Mouse (Mus musculus): ENCODE data around the gene Muc1. TPM values are rescaled to one million over a fixed set of nuclear protein-coding genes. Genes with fewer than 3 reads are reported as not detected.

The Muc1 gene
- polyA plus RNA-seq, 1 experiment from 2014 or later, result 1.6 TPM

MicroRNA genes within 50 kb of the gene (microRNA counts, 519-probe panel; counts per million panel counts)
- 1,124 counts per million, percentile 5 among the panel's probes with 10 or more counts for microRNA mmu-miR-92b

Small RNA genes lying within 50 kb of the gene (microRNA-seq; reads per million reads assigned to microRNA genes)
- gene Mir92b, result 185 reads per million, percentile 58 among the genes with 10 or more reads in this experiment

Other genes starting within 250 kb of the Muc1 start
- 7.5 and 12.6 TPM in 2 replicates for gene Rusc1, start 135.7 kb upstream of the Muc1 start, polyA plus RNA-seq (2015; fragmentation: Nextera tagmentation; extraction: Ambion mirVana)
- gene Gm43738, start 128.0 kb upstream of the Muc1 start, polyA plus RNA-seq (2015; fragmentation: Nextera tagmentation; extraction: Ambion mirVana), result 0.06 TPM in 1 of 2 replicates, not detected in the other
- 86.6 and 124 TPM in 2 replicates for gene Fdps, start 127.1 kb upstream of the Muc1 start, polyA plus RNA-seq (2015; fragmentation: Nextera tagmentation; extraction: Ambion mirVana)
- 0.09 and 0.61 TPM in 2 replicates for gene Pklr, start 92.9 kb upstream of the Muc1 start, polyA plus RNA-seq (2015; fragmentation: Nextera tagmentation; extraction: Ambion mirVana)
- gene Hcn3, start 68.9 kb upstream of the Muc1 start, polyA plus RNA-seq (2015; fragmentation: Nextera tagmentation; extraction: Ambion mirVana), result 0.52 and 1.1 TPM in 2 replicates
- 14.2 and 20.1 TPM in 2 replicates for gene Clk2, start 64.3 kb upstream of the Muc1 start, polyA plus RNA-seq (2015; fragmentation: Nextera tagmentation; extraction: Ambion mirVana)
- gene Scamp3, start 51.6 kb upstream of the Muc1 start, polyA plus RNA-seq (2015; fragmentation: Nextera tagmentation; extraction: Ambion mirVana), result 70.9 and 92.8 TPM in 2 replicates
- gene Fam189b, start 45.9 kb upstream of the Muc1 start, polyA plus RNA-seq (2015; fragmentation: Nextera tagmentation; extraction: Ambion mirVana), result 10.5 and 19.2 TPM in 2 replicates
- 27.3 and 34.7 TPM in 2 replicates for gene Gba, start 26.1 kb upstream of the Muc1 start, polyA plus RNA-seq (2015; fragmentation: Nextera tagmentation; extraction: Ambion mirVana)
- 17.5 and 31.4 TPM in 2 replicates for gene Thbs3, start 13.9 kb upstream of the Muc1 start, polyA plus RNA-seq (2015; fragmentation: Nextera tagmentation; extraction: Ambion mirVana)
- gene Mtx1, start 2.0 kb upstream of the Muc1 start, polyA plus RNA-seq (2015; fragmentation: Nextera tagmentation; extraction: Ambion mirVana), result 106 and 119 TPM in 2 replicates
- 189 and 207 TPM in 2 replicates for gene Krtcap2, start 16.9 kb downstream of the Muc1 start, polyA plus RNA-seq (2015; fragmentation: Nextera tagmentation; extraction: Ambion mirVana)
- gene Trim46, start 17.3 kb downstream of the Muc1 start, polyA plus RNA-seq (2015; fragmentation: Nextera tagmentation; extraction: Ambion mirVana), result 0.79 and 2.2 TPM in 2 replicates
- 88.4 and 88.7 TPM in 2 replicates for gene Dpm3, start 30.3 kb downstream of the Muc1 start, polyA plus RNA-seq (2015; fragmentation: Nextera tagmentation; extraction: Ambion mirVana)
- gene Slc50a1, start 41.5 kb downstream of the Muc1 start, polyA plus RNA-seq (2015; fragmentation: Nextera tagmentation; extraction: Ambion mirVana), result 44.5 and 49.5 TPM in 2 replicates
- 35.0 and 39.9 TPM in 2 replicates for gene Efna1, start 52.1 kb downstream of the Muc1 start, polyA plus RNA-seq (2015; fragmentation: Nextera tagmentation; extraction: Ambion mirVana)
- gene Efna3, start 93.9 kb downstream of the Muc1 start, polyA plus RNA-seq (2015; fragmentation: Nextera tagmentation; extraction: Ambion mirVana), result 0.73 and 2.7 TPM in 2 replicates
- gene Efna4, start 109.0 kb downstream of the Muc1 start, polyA plus RNA-seq (2015; fragmentation: Nextera tagmentation; extraction: Ambion mirVana), result 6.0 and 8.1 TPM in 2 replicates
- 59.8 and 71.2 TPM in 2 replicates for gene Adam15, start 120.9 kb downstream of the Muc1 start, polyA plus RNA-seq (2015; fragmentation: Nextera tagmentation; extraction: Ambion mirVana)
- gene Dcst2, start 132.9 kb downstream of the Muc1 start, polyA plus RNA-seq (2015; fragmentation: Nextera tagmentation; extraction: Ambion mirVana), result not detected in 2 replicates
- gene Dcst1, start 136.2 kb downstream of the Muc1 start, polyA plus RNA-seq (2015; fragmentation: Nextera tagmentation; extraction: Ambion mirVana), result 0.06 and 0.18 TPM in 2 replicates
- gene Zbtb7b, start 165.7 kb downstream of the Muc1 start, polyA plus RNA-seq (2015; fragmentation: Nextera tagmentation; extraction: Ambion mirVana), result 2.3 and 3.0 TPM in 2 replicates
- gene Lenep, start 173.7 kb downstream of the Muc1 start, polyA plus RNA-seq (2015; fragmentation: Nextera tagmentation; extraction: Ambion mirVana), result 1.7 TPM in 1 of 2 replicates, not detected in the other
- gene Flad1, start 182.8 kb downstream of the Muc1 start, polyA plus RNA-seq (2015; fragmentation: Nextera tagmentation; extraction: Ambion mirVana), result 34.0 and 35.1 TPM in 2 replicates
- 266 and 291 TPM in 2 replicates for gene Cks1b, start 189.3 kb downstream of the Muc1 start, polyA plus RNA-seq (2015; fragmentation: Nextera tagmentation; extraction: Ambion mirVana)
- gene Shc1, start 189.4 kb downstream of the Muc1 start, polyA plus RNA-seq (2015; fragmentation: Nextera tagmentation; extraction: Ambion mirVana), result 60.6 and 79.9 TPM in 2 replicates
- gene Pygo2, start 201.2 kb downstream of the Muc1 start, polyA plus RNA-seq (2015; fragmentation: Nextera tagmentation; extraction: Ambion mirVana), result 21.1 and 28.1 TPM in 2 replicates
- gene Pbxip1, start 207.6 kb downstream of the Muc1 start, polyA plus RNA-seq (2015; fragmentation: Nextera tagmentation; extraction: Ambion mirVana), result 62.4 and 64.7 TPM in 2 replicates
- 47.2 and 52.1 TPM in 2 replicates for gene Pmvk, start 225.5 kb downstream of the Muc1 start, polyA plus RNA-seq (2015; fragmentation: Nextera tagmentation; extraction: Ambion mirVana)

Measured in heart, embryonic 15.5 days (tissue).